Mouse (Mus musculus): ENCODE results near the gene Ttll6. TPM values are rescaled to one million over a fixed set of nuclear protein-coding genes. Genes with fewer than 3 reads are reported as not detected.

The Ttll6 gene
- polyA plus RNA-seq (2012; ENCODE audit: low replicate concordance) = not detected in 2 replicates

GRCm38 (mm10) chr11:96133239-96133865, at the start of gene Ttll6:
Ttll6 (plus strand) TSS chr11:96133786.

GRCm38 (mm10) chr11:96111751-96112150, 21.8 kb upstream of the Ttll6 start, which contains the start of gene Calcoco2:
Calcoco2 (minus strand) TSS chr11:96111964.

GRCm38 (mm10) chr11:96193521-96194400, 60.2 kb downstream of the Ttll6 start, which contains the start of gene Hoxb13:
Hoxb13 (plus strand) TSS chr11:96194316.

Other genes with a start within 250 kb of the Ttll6 start
- gene B4galnt2, start 218.9 kb upstream of the Ttll6 start, polyA plus RNA-seq (2012; ENCODE audit: low replicate concordance) = not detected in 2 replicates
- not detected in 2 replicates for gene Igf2bp1, start 127.8 kb upstream of the Ttll6 start, polyA plus RNA-seq (2012; ENCODE audit: low replicate concordance)
- gene Gip, start 109.2 kb upstream of the Ttll6 start, polyA plus RNA-seq (2012; ENCODE audit: low replicate concordance) = not detected in 2 replicates
- gene Snf8, start 98.9 kb upstream of the Ttll6 start, polyA plus RNA-seq (2012; ENCODE audit: low replicate concordance) = 60.0 and 107 TPM in 2 replicates
- 19.9 and 30.6 TPM in 2 replicates for gene Ube2z, start 68.4 kb upstream of the Ttll6 start, polyA plus RNA-seq (2012; ENCODE audit: low replicate concordance)
- gene Atp5g1, start 58.1 kb upstream of the Ttll6 start, polyA plus RNA-seq (2012; ENCODE audit: low replicate concordance) = 14.0 and 158 TPM in 2 replicates
- gene Calcoco2, start 21.8 kb upstream of the Ttll6 start, polyA plus RNA-seq (2012; ENCODE audit: low replicate concordance) = not detected in 2 replicates
- not detected in 2 replicates for gene Hoxb13, start 60.5 kb downstream of the Ttll6 start, polyA plus RNA-seq (2012; ENCODE audit: low replicate concordance)
- gene Hoxb9, start 137.7 kb downstream of the Ttll6 start, polyA plus RNA-seq (2012; ENCODE audit: low replicate concordance) = not detected in 2 replicates
- 0.19 TPM in 1 of 2 replicates, not detected in the other for gene Hoxb8, start 148.1 kb downstream of the Ttll6 start, polyA plus RNA-seq (2012; ENCODE audit: low replicate concordance)
- gene Hoxb7, start 152.8 kb downstream of the Ttll6 start, polyA plus RNA-seq (2012; ENCODE audit: low replicate concordance) = 0.24 TPM in 1 of 2 replicates, not detected in the other
- gene Hoxb6, start 158.7 kb downstream of the Ttll6 start, polyA plus RNA-seq (2012; ENCODE audit: low replicate concordance) = 0.17 and 0.78 TPM in 2 replicates
- 0.08 and 0.52 TPM in 2 replicates for gene Hoxb5, start 169.6 kb downstream of the Ttll6 start, polyA plus RNA-seq (2012; ENCODE audit: low replicate concordance)
- 4.6 and 20.1 TPM in 2 replicates for gene Hoxb4, start 184.5 kb downstream of the Ttll6 start, polyA plus RNA-seq (2012; ENCODE audit: low replicate concordance)
- 2.5 and 11.9 TPM in 2 replicates for gene Hoxb3, start 189.5 kb downstream of the Ttll6 start, polyA plus RNA-seq (2012; ENCODE audit: low replicate concordance)
- gene Hoxb2, start 216.7 kb downstream of the Ttll6 start, polyA plus RNA-seq (2012; ENCODE audit: low replicate concordance) = 0.09 TPM in 1 of 2 replicates, not detected in the other
- gene Hoxb1, start 232.0 kb downstream of the Ttll6 start, polyA plus RNA-seq (2012; ENCODE audit: low replicate concordance) = not detected in 2 replicates

All from hematopoietic multipotent progenitor cell, adult 10-12 weeks (in vitro differentiated cells).